Mouse (Mus musculus) MEL (cell line): ENCODE measurements around the gene Gdf3. TPM values are rescaled to one million over a fixed set of nuclear protein-coding genes. Genes with fewer than 3 reads are reported as not detected.

Experiments
- DNase-seq: peaks from one replicate; pipeline ENCODE4 v3.0.0; 2011; ENCODE audit warnings: low read depth, low spot score
- H3K27ac ChIP-seq: 2 replicates; pipeline ENCODE4 v1.5.1; 2012; ENCODE audit warnings: low read depth, mild to moderate bottlenecking, control low read depth, low read length, moderate library complexity; ENCODE audit not compliant: control insufficient read depth
- H3K27me3 ChIP-seq, 2 experiments: fragments of 150-350 bp in 1 of 2; sonication (generic) in 1 of 2; 2 replicates each; pipeline ENCODE4 v1.6.1; 2012; ENCODE audit warnings: low read length in 2 of 2, mild to moderate bottlenecking in 2 of 2, improper control_type of control experiment in 1 of 2, moderate library complexity in 1 of 2; ENCODE audit not compliant: insufficient read depth in 2 of 2, control insufficient read depth in 1 of 2
- H3K36me3 ChIP-seq, 2 experiments: 2 replicates each; pipeline ENCODE4 v1.6.1; 2012 to 2014; ENCODE audit warnings: low read length in 2 of 2, improper control_type of control experiment in 1 of 2, inconsistent platforms in 1 of 2, mild to moderate bottlenecking in 1 of 2; ENCODE audit not compliant: insufficient read depth in 2 of 2, control insufficient read depth in 1 of 2
- H3K4me1 ChIP-seq, 2 experiments: fragments of 150-350 bp in 1 of 2; sonication (generic) in 1 of 2; 2 replicates each; pipeline ENCODE4 v1.6.1; 2012; ENCODE audit warnings: low read length in 2 of 2, improper control_type of control experiment in 1 of 2, mild to moderate bottlenecking in 1 of 2; ENCODE audit not compliant: insufficient read depth in 2 of 2, control insufficient read depth in 1 of 2
- H3K4me3 ChIP-seq, 2 experiments: fragments of 150-350 bp in 1 of 2; sonication (generic) in 1 of 2; 2 replicates each; pipeline ENCODE4 v1.5.1; 2012; ENCODE audit warnings: low read depth in 2 of 2, low read length in 2 of 2, mild to moderate bottlenecking in 2 of 2, moderate library complexity in 2 of 2, control low read depth in 1 of 2, improper control_type of control experiment in 1 of 2; ENCODE audit not compliant: control insufficient read depth in 1 of 2, insufficient read depth in 1 of 2
- H3K79me2 ChIP-seq: 2 replicates; pipeline ENCODE4 v1.6.1; 2012; ENCODE audit warnings: mild to moderate bottlenecking, low read length, moderate library complexity; ENCODE audit not compliant: control insufficient read depth, poor library complexity, insufficient read depth
- H3K9ac ChIP-seq: 2 replicates; pipeline ENCODE4 v1.6.1; 2012; ENCODE audit warnings: low read depth, mild to moderate bottlenecking, control low read depth, low read length, moderate library complexity; ENCODE audit not compliant: control insufficient read depth, poor library complexity, severe bottlenecking
- H3K9me3 ChIP-seq: fragments of 150-350 bp; sonication (generic); replicated peaks from 2 replicates; pipeline ENCODE4 v1.6.1; 2012; ENCODE audit warnings: mild to moderate bottlenecking, low read length, improper control_type of control experiment, moderate library complexity; ENCODE audit not compliant: insufficient read depth
- CHD2 ChIP-seq: IDR thresholded peaks from 2 replicates; pipeline ENCODE4 v1.6.1; 2011; ENCODE audit warnings: low read length, improper control_type of control experiment
- ELF1 ChIP-seq: IDR thresholded peaks from 2 replicates; pipeline ENCODE4 v1.6.1; 2014; ENCODE audit warnings: low read depth, mild to moderate bottlenecking, inconsistent platforms, low read length, improper control_type of control experiment, moderate library complexity
- EP300 ChIP-seq, 2 experiments: IDR thresholded peaks; 2 replicates each; pipeline ENCODE4 v1.6.1; 2011; ENCODE audit warnings: improper control_type of control experiment in 2 of 2, low read length in 2 of 2, low read depth in 1 of 2, mild to moderate bottlenecking in 1 of 2
- ETS1 ChIP-seq: IDR thresholded peaks from 2 replicates; pipeline ENCODE4 v1.6.1; 2012; ENCODE audit warnings: low read depth, mild to moderate bottlenecking, inconsistent platforms, low read length, improper control_type of control experiment, moderate library complexity
- HCFC1 ChIP-seq: IDR thresholded peaks from 2 replicates; pipeline ENCODE4 v1.6.1; 2012; ENCODE audit warnings: low read depth, mild to moderate bottlenecking, inconsistent platforms, low read length, improper control_type of control experiment, moderate library complexity
- JUND ChIP-seq: IDR thresholded peaks from 2 replicates; pipeline ENCODE4 v1.6.1; 2011; ENCODE audit warnings: low read depth, mild to moderate bottlenecking, improper control_type of control experiment, low read length
- MXI1 ChIP-seq: IDR thresholded peaks from 2 replicates; pipeline ENCODE4 v1.6.1; 2011; ENCODE audit warnings: mild to moderate bottlenecking, low read depth, low read length, improper control_type of control experiment
- NRF1 ChIP-seq: IDR thresholded peaks from 2 replicates; pipeline ENCODE4 v1.6.1; 2014; ENCODE audit warnings: low read depth, mild to moderate bottlenecking, inconsistent platforms, low read length, improper control_type of control experiment, moderate library complexity; ENCODE audit not compliant: poor library complexity, insufficient read depth, severe bottlenecking
- POLR2A ChIP-seq, 2 experiments: IDR thresholded peaks; 2 replicates each; pipeline ENCODE4 v1.6.1; 2011 to 2012; ENCODE audit warnings: low read length in 2 of 2, mild to moderate bottlenecking in 2 of 2, control low read depth in 1 of 2, improper control_type of control experiment in 1 of 2, low read depth in 1 of 2, moderate library complexity in 1 of 2; ENCODE audit not compliant: control insufficient read depth in 1 of 2, insufficient read depth in 1 of 2, poor library complexity in 1 of 2
- SIN3A ChIP-seq: IDR thresholded peaks from 2 replicates; pipeline ENCODE4 v1.6.1; 2012; ENCODE audit warnings: low read length, improper control_type of control experiment, inconsistent platforms
- SMC3 ChIP-seq: IDR thresholded peaks from 2 replicates; pipeline ENCODE4 v1.6.1; 2011; ENCODE audit warnings: low read depth, low read length, improper control_type of control experiment
- TBP ChIP-seq: IDR thresholded peaks from 2 replicates; pipeline ENCODE4 v1.8.0; 2011; ENCODE audit warnings: low read depth, low read length, improper control_type of control experiment
- USF1 ChIP-seq: IDR thresholded peaks from 2 replicates; pipeline ENCODE4 v1.6.1; 2014; ENCODE audit warnings: low read depth, mild to moderate bottlenecking, inconsistent platforms, low read length, improper control_type of control experiment, moderate library complexity
- USF2 ChIP-seq, 2 experiments: IDR thresholded peaks; 2 replicates each; pipeline ENCODE4 v1.6.1; 2011 to 2012; ENCODE audit warnings: improper control_type of control experiment in 2 of 2, low read length in 2 of 2, borderline replicate concordance in 1 of 2, inconsistent platforms in 1 of 2, low read depth in 1 of 2, mild to moderate bottlenecking in 1 of 2; ENCODE audit not compliant: insufficient read depth in 1 of 2
- polyA plus RNA-seq, 2 experiments: library from polyadenylated mRNA; stranded (reverse) in 1 of 2; unstranded in 1 of 2; fragments of >175 nt in 1 of 2; fragments of >200 nt in 1 of 2; gene quantifications; 2 replicates each; pipeline versions ENCODE4 v1.2.1 to v1.2.4; 2012; ENCODE audit warnings: low replicate concordance in 2 of 2, low read depth in 1 of 2; ENCODE audit not compliant: insufficient read length in 2 of 2, insufficient read depth in 1 of 2, missing spikeins in 1 of 2
- total RNA-seq: library from RNA; depleted of rRNA; stranded (reverse); fragments of 300-350 nt; gene quantifications from 2 replicates; pipeline ENCODE4 v1.2.3, GENCODE M21; 2012

Gene Gdf3
- total and polyA plus RNA-seq, 3 experiments, result 42.8 to 50.2 TPM; not detected in 1

- H3K4me1 ChIP-seq, result no peaks in the 10 kb centered on the region
- H3K4me3 ChIP-seq, result no peak overlapping the region
- H3K36me3 ChIP-seq, result no peaks in the 10 kb centered on the region
- peaks cover 6 to 11% of the 10 kb centered on the region in 2 experiments for H3K27me3 ChIP-seq
- H3K79me2 ChIP-seq, result no peaks in the 10 kb centered on the region
- H3K9ac ChIP-seq, result no peak overlapping the region
- no peak overlapping the region for H3K27ac ChIP-seq
- no peaks in the 10 kb centered on the region for H3K9me3 ChIP-seq
- peak; percentile 79 for DNase-seq
- TF ChIP-seq TBP, result no peak
- no peak for TF ChIP-seq EP300 (IDR thresholded peaks at IDR 0.05; ENCODE audit: low read depth in 1 of 2, low read length in 2 of 2)
- TF ChIP-seq JUND, result no peak
- TF ChIP-seq ELF1, result no peak
- peak; percentile 52; the same call in 1 of the 2 replicates for TF ChIP-seq SIN3A
- 0 out of 2 replicates have a peak, but pooled peaks have one; percentile 39 for TF ChIP-seq MXI1
- TF ChIP-seq HCFC1, result no peak
- peak; percentile 7; the same call in 1 of the 2 replicates for TF ChIP-seq SMC3
Observed at GRCm38 (mm10) chr6:122659567-122659966, 49.7 kb upstream of the Gdf3 start.

DNA sequence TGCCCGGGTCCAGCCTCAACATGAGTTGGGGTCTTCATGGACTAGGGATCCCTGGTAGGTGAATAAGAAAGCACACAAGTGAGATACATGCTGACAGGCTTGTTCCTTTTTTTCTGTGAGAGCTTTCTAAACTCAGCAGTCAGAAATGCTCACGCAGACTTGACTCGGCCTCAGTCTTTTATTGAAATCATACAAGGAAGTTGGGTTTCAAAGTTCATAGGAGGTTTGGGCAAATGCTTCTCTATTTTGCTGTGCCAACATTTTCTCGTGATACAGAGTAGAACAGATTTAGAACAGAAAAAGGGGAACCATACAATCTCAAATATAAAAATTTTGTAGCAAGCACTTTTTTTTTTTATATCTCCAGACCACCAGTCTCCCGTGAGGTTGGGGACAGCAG is 47.7 kb upstream of the Gdf3 start:
- no peak for TF ChIP-seq ETS1
- TF ChIP-seq POLR2A (IDR thresholded peaks at IDR 0.05; ENCODE audit: control insufficient read depth in 1 of 2, insufficient read depth in 1 of 2, low read depth in 1 of 2, low read length in 2 of 2, poor library complexity in 1 of 2), result no peak
- no peak for TF ChIP-seq NRF1
- TF ChIP-seq, all 39 proteins: peak for 0
- Histone ChIP-seq H3K36me3 (peaks cover 0 to 8% of the 10 kb centered on the region in 2 experiments; a peak in 2 of 4 replicates), H3K9ac (no peak overlapping the region), H3K27ac (no peak overlapping the region), H3K79me2 (no peaks in the 10 kb centered on the region), H3K27me3 (peaks cover 0 to 1% of the 10 kb centered on the region in 2 experiments; a peak in 2 of 4 replicates), H3K4me1 (peaks cover 2 to 16% of the 10 kb centered on the region in 2 experiments; a peak in 2 of 4 replicates), H3K4me3 (no peak overlapping the region), H3K9me3 (no peaks in the 10 kb centered on the region)
- DNase-seq, result peak; percentile 43

DNA sequence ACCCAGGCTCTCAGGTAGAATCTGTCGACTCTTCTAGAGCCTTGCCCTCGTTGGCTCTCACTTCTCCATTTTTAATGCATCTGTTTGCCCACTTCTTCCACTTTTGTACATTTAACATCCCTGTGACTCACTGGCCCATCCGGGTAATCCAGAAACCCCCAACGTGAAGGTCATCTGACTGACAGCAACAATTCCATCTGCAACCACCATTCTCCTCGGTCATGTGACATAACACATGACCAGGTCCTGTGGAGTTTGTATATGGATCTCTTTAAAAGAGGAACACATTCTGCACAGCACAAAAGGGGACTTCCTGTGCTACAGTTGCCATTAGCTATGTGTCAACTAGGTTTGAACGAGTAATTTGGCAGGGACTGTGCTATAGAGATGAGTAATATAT is 44.4 kb upstream of the Gdf3 start:
- peak; percentile 49 for DNase-seq
- H3K4me1 ChIP-seq, result peaks cover 2 to 24% of the 10 kb centered on the region in 2 experiments; a peak in 2 of 4 replicates

More for the DNA sequence above, 44.4 kb upstream of the Gdf3 start:
- no peaks in the 10 kb centered on the region for H3K27me3 ChIP-seq
- H3K79me2 ChIP-seq, result no peaks in the 10 kb centered on the region
- H3K36me3 ChIP-seq, result peaks cover 0 to 8% of the 10 kb centered on the region in 2 experiments; a peak in 2 of 4 replicates
- H3K9me3 ChIP-seq, result no peaks in the 10 kb centered on the region
- TF ChIP-seq USF1, result peak; percentile 75
- TF ChIP-seq CHD2, result no peak
- TF ChIP-seq USF2 (IDR thresholded peaks at IDR 0.05; ENCODE audit: borderline replicate concordance in 1 of 2, insufficient read depth in 1 of 2, low read depth in 1 of 2, low read length in 2 of 2), result 0 out of 4 replicates have a peak, but pooled peaks of 1 of the 2 experiments have one; percentile 29
- TF ChIP-seq, all 39 proteins: peak for 2
- no peak overlapping the region for H3K4me3 ChIP-seq
- H3K27ac ChIP-seq, result no peak overlapping the region; the same call in 1 of the 2 replicates
- H3K9ac ChIP-seq, result no peak overlapping the region
